Mouse (Mus musculus): Measurements from ENCODE around the gene Fstl3.
A peak's percentile ranks its signal among the peaks of the same experiment; 100 is the strongest.

The Fstl3 gene

DNA sequence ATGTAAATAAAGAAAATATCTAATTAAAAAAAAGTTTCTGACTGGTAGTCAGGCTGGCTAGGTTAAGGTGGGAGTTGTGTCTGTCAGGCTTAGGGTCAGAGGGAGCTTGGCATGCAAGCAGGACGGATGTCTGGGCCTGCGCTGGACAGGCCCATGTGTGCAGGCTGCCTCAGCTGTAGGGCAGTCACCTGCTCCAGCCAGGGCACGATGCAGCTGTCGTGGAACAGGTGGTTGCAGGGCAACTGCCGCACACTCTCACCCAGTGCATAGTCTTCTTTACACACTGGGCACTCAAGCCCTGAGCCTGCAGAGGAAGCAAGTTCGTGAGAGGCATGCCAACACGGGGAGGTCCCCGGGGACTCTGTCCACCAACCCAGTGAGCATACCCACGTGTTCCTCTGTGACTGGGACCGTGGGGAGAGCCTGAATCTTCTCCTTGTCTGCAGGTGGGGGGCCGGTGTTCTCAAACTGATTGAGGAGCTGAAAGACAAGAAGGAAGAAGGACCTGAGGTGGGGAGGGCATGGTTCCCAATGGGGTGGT, 16.4 kb upstream of the Fstl3 start:
- DNase-seq (ENCODE audit: extremely low spot score, low read depth, low spot score): no peak

DNA sequence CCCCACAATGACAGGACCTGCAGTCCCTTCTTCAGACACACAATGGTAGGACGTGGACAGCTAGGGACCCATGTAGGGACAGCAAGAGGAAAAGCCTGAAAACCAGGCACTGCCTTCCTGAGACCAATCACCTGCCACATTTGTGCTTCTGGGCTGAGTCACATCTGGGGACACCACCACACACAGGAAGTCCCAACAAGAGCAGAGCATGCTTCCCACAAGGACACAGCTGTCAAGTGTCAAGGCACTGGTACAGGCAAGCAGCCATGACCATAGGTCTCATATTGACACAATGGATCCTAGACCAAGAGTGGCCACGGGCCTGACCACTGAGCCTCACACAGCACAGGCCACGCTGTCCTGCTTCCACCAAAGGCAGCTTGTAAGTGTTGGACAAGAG, 14.2 kb upstream of the Fstl3 start:
- no peak for DNase-seq (ENCODE audit: extremely low spot score, low read depth, low spot score)

DNA sequence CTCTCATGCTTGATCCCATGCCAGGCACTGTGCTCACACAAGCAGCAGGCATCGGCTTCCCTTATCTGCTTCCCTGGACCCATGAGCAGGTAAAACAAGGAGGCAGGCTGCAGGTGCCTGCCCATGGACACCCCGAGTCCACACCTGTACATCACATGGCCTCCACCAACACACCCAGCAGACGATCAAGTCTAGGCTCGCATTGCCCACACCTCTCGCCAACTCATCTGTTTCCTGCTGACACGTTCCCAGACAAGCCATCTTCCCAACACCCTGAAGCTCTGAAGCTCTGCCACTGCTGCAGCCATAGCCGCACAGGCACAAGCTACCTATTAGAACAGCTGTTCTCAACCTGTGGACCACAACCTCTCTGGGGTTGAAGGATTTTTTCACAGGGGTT, 12.8 kb upstream of the Fstl3 start:
- no peak for DNase-seq (ENCODE audit: extremely low spot score, low read depth, low spot score)

DNA sequence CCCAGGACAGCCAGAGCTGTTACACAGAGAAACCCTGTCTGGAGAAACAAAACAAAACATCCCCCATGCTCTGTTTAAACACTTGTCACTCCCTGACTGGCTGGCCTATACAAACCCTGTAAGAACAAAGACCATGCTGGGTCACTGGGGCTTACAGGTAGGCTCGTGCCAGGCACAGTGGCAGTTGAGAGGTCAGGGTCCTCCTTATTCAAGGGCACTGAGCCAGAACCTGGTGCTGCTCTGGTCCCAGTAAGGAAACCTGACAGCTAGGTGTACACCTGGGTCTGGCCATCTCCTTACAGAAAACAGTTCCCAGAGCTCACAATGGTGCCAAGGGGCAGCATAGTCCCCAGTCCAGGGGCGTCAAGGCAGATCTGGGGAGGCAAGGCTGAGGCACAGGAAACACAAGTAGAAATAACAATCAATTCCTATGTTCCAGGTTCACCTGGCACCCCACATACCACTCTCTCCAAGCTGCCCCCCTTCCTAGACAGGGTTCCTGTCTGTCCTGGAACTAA, 11.8 kb upstream of the Fstl3 start:
- DNase-seq (ENCODE audit: extremely low spot score, low read depth, low spot score): no peak

DNA sequence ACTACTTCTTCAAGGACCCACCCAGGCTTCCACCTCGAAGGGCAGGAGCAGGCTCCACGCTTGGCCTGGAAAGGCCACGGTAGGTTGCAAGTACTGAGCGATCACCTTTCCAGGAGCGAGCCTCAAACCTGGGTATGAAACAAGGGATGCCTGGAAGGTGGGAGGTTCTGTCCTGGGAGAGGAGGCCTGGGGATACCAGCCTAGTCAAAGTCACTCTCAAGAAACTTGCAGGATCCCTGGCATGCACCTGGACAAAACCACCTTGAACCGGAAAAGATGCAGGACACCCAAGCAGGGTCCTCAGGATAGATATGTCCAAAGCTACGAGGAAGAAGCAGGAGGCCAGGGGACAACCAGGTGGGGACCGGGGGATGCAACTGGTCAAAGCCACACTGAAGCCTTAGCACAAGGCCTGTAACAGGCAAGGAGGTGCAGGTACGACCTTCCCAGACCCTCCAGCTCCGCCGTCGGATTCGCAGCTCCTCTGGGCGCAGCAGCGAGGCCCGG, 11.0 kb upstream of the Fstl3 start:
- no peak for DNase-seq (ENCODE audit: extremely low spot score, low read depth, low spot score)

DNA sequence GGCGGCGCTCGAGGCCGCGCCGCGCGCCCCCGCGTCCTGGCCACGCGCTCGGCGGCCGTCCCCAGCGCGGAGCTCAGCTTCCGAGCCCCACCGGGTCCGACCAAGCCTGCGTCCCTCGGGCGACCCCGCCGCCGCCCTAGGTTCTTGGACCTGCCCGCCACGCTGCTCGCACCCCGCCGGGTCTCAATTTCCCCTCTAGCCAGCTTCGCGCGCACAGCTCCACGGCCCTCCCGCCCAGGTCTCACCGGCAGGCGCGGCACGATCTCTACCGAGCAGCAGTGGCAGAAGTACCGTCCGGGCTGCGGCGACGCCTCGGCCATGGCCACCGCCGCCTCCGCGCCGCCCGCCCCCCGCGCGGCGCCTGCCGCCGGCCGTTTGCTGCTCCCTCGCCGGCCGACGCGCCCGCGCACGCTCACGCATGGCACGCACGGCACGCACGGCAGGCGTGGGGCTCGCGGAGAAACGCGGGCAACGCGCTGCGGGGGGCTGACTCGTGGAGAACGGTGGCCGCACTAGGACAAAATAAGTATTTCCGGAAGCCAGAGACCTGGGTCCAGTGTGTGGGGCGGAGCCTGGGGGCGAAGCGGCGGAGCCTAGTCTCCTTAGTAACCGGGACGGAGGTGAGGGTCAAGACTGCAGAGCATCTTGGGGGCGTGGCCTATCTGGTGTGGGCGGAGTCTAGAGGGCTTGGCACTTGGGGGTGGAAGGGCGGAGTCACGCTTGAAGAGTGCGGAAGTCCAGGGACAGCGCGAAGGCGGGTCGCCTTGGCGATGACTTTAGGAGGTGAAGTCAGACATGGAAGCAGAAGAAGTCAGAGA, 10.4 kb upstream of the Fstl3 start, which contains the start of gene Rnf126:
Gene Rnf126 (minus strand): TSS at position 445 of the 818 bp plus-strand sequence.
- peak; percentile 99 for DNase-seq (ENCODE audit: extremely low spot score, low read depth, low spot score)

DNA sequence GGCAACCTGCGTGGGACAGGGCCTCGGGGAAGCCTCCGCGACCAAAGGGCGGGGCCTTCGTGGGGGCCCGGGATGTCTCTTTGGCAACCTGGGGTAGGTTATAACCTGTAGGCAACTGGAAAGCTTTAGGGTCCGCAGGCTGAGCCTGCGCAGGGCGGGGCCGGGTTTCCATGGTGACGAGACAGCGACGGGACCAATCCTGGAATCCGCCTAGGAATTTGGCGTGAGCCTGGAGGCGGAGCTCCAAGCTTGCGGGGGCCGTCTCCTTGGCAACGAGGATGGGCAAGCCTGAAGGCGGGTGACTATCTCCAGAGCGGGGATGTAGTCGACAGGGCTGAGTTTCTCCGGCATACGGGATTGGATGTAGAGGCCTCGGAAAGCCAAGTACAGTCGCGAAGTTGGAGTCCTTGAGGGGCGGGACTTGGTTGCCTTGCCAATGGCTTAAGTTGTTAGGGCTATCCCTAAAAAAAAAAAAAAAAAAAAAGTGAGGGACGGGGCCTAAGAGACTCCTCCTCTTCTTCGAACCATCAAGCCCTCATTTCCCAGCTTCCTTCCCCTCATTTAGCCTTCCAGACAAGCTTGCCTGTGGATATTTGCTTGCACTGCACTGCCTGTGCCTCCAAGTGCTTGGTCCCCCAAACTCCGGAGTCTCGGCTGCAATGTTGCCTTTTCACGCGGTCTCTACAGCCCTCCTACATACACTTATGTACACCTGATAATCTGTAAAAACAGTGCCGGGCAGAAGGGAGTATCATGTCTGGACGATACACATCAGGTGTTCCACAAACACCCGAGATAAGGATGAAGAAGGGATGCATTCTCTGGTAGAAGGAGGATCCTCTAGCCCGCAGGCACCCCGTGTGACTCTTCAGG, 9.5 kb upstream of the Fstl3 start:
- DNase-seq (ENCODE audit: extremely low spot score, low read depth, low spot score): peak; percentile 79

DNA sequence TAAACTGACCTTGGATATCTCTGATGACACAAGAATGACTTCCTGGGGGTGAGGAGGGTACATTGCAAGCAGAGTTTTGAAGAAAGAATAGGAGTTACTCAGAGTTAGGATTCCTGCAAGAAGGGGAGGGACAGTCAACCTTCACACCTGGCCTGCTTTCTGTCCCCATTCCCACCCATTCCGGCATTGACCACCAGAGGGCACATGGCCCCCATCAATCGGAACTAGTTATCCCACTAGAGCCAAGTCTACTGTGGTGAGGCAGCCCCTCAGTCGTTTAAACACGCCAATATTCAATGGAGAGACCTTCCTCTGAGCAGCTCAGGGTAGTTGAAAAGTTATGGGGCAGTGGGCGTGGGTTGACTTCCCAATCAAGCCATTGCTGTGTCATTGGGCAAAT, 8.7 kb upstream of the Fstl3 start:
- peak; percentile 60 for DNase-seq (ENCODE audit: extremely low spot score, low read depth, low spot score)

DNA sequence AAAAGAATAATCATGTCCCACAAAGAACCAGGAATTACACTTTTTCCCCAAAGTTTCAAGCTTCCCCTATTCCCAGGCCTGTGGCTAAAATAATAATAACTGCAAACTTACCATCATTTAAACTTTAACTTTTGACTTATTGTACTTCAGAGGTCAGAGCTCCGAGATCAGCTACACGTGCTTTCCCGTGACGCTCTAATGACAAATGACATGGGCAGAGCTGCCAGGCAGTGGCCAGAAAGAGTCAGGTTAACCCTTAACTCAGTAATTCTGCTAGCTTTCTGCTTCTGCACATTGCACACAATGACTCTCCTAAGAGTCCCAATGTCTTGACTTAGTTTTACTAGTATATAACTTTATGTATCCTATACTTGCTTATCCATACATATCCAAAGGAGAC, 7.7 kb upstream of the Fstl3 start:
- DNase-seq (ENCODE audit: extremely low spot score, low read depth, low spot score): no peak

DNA sequence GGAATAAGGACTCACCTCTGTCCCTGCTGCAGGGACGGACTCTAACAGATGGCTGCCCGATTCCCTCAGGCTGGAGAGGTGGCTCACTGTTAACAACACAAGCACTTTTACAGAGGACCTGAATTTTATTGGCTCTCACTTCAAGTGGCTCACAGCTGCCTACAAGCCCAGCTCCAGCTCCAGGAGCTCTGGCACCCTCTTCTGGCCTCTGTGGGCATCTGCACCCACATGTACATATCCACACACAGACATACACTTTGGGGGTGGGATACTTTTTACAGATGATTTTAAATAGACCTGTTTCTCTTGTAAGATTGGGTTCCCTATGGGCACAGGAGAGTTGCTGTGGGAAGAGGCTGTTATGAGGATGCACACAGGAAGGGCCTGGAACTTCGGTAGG, 4.8 kb upstream of the Fstl3 start:
- no peak for DNase-seq (ENCODE audit: extremely low spot score, low read depth, low spot score)

DNA sequence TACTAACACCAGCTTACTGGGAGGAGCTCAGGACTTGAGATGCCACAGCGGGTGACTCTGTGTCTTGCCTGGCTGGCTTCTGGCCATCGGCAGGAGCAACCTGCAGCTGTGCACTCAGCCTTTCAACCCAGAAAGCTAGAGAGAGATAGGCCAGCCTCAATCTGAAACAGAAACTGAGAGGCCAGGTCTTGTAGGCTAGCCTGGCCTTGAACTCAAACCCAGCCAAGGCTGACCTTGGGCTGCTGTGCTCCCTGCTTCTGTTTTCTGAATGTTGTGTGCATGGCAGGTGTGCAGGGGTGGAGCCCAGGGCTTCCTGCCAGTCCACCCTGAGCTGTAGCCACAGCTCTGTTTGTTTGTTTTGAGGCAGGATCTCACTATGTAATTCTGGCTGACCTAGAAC, 3.9 kb upstream of the Fstl3 start:
- DNase-seq (ENCODE audit: extremely low spot score, low read depth, low spot score): no peak

DNA sequence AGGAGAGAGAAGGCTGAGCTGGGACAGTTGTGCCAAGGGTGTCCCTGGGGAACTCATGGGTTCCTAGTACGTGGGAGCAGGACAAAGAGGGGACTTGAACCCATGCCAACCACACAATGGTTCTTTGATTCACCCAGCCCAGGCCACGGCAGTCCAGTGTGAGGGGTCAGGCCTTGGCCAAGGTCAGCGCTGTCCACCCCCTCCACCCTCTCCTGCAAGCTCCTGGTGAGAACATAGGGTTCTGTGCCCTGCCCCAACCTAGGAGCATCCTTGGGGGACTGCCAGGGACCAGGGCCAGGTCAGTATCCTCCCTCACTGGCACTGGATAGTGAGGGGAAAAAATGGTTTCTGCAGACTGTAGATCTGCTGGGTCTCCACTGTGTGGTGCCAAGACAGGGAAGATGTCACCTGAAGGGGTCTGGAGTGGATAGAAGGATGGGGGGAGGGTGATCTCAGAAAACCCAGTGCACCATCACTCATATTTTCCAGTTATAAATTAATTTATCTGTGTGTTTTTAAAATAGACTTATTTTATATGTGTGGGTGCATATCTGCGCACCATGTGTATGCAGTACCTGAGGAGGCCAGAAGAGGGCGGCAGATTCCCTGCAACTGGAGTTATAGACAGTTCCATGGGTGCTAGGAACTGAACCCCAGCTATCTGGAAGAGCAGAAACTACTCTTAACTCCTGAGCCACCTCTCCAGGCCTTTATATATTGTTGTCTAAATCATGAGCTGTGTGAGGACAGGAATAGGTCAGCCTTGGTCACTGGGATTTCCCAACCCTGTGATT, 2.4 kb upstream of the Fstl3 start:
- no peak for DNase-seq (ENCODE audit: extremely low spot score, low read depth, low spot score)

DNA sequence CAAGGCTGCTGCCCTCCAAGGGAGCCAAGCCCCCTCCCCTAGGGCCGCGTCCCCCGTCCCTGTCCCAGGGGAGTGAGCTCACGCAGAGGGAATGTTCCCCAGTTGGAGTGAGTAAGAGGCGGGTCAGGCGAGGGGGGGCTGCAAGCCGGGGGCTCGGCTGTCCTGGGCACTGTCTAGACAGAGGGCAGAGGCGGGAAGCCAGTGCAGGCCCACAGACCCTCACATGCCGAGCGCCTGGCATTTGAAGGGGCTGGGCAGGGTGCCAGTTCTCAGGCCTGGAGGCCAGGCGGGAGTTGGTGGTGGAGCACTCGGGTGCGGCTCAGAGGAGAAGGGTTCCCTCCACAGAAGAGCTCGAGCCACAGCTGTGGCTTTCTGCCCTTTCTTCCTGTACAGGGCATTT, 934 bp downstream of the Fstl3 start:
- no peak for DNase-seq (ENCODE audit: extremely low spot score, low read depth, low spot score)

DNA sequence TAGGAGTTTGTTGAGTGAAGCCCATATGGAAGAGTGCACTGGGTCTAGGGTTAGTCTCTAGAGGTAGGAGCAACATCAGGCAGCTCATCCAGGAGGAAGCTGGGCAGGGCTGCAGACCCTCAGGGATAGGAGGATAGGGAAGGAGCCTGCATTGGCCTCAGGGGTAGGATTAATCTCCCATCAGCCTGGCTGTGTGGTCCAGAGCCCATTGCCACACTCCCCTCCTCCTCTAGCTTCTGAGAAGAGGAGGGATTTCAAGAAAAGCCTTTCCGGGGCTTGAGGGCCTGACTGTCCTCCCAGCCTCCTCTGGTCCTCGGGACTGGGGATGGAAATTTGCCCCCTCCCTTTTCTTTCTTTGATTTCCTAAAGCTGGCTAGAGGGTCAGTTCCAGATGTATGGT, 2.1 kb downstream of the Fstl3 start:
- DNase-seq (ENCODE audit: extremely low spot score, low read depth, low spot score): no peak

DNA sequence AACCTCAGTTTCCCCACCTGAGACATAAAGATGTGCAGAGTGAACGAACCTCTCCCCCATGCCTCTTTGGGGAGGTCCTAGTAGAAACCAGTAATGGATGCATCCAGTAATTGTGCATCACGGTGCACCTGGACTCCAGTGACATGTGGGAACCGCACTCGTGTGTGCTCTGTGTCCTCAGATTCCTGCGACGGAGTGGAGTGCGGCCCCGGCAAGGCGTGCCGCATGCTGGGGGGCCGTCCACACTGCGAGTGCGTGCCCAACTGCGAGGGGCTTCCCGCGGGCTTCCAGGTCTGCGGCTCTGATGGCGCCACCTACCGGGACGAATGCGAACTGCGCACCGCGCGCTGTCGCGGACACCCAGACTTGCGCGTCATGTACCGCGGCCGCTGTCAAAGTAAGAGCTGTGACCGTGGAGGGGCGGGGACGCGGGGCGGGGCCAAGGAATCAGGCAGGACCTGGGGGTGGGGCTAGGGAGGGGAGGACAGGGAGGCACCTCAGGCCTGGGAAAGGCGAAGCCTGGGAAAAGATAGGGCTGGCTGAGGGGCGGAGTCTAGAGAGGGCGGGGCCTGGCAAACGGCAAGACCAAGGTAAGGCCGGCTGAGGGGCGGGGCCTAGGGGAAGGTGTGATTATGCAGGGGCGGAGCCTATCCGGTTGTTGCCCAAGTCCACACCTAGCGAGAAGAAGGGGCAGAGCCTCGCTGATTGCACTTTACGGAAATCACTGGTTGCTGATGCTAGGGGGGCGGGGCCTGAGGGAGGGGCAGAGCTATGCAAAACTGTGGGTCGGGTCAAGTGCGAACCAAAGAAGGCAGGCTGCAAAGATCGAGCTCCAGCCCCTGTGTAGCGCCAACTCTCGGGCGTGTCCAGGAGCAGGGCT, 3.0 kb downstream of the Fstl3 start:
- DNase-seq (ENCODE audit: extremely low spot score, low read depth, low spot score): peak; percentile 79

DNA sequence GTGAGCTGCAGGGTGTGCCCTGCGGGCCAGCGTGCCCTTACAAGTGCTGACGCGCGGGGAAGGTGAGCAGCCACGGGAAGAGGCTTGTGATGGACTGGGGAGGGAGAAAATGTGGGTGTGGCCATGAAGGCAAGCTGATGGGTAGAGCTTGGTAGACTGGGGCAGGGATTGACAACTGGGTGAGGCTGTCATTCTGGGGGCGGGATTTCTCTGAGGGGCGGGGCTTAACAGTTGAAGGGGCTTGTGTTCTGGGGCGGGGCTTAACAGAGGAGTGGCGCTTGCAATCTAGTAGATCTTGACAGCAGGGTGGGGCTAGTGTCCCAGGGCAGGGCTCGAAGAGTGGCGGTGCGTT, 3.6 kb downstream of the Fstl3 start:
- no peak for DNase-seq (ENCODE audit: extremely low spot score, low read depth, low spot score)

DNA sequence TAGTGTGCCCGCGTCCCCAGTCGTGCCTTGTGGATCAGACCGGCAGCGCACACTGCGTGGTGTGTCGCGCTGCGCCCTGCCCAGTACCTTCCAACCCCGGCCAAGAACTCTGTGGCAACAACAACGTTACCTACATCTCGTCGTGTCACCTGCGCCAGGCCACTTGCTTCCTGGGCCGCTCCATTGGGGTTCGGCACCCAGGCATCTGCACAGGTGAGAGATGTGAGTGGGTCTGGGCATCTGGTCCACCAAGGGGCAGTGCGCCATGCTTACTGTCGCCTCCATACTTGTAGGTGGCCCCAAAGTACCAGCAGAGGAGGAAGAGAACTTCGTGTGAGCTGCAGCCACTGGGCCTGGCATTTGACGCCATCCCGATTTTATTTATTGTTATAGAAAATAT, 4.1 kb downstream of the Fstl3 start:
- DNase-seq (ENCODE audit: extremely low spot score, low read depth, low spot score): no peak

DNA sequence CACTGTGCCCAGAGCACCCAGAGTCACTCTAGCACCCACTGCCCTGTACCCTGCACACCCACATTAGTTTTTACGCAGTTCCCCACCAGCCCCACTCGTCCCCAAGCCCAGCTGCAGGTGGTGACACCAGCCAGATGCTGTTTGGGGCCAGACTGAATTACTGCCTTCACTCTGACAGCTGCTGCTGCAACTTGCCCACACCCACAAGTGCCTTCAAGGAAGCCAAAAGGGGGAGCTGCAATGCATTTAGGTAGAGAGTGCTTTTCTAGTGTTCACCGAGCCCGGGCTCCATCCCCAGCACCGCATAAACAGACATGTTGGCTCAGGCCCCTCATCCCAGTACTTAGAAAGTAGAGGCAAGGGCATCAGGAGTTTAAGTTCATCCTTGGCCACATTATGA, 4.9 kb downstream of the Fstl3 start:
- DNase-seq (ENCODE audit: extremely low spot score, low read depth, low spot score): no peak

DNA sequence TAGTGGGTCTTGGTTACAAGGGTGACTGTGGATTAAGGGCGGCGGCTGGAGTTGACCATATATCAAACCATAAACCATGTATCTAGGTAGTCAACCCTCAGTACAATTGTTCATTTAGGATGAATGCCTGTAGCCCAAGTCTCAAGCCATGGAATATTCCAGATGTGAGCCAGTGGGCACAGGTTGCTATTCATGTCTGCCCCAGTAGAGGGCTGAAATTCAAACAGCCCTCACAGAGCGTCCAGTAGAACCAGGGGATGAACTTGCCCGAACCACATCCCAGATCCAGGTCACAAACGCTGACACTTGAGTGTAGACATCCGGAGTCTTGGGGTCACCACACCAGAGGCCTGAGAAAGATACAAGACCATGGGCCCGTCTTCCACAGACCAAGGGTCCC, 6.0 kb downstream of the Fstl3 start:
- no peak for DNase-seq (ENCODE audit: extremely low spot score, low read depth, low spot score)

All from hindlimb bud, embryonic 11.5 days (tissue).